Mouse (Mus musculus) spleen, adult 2 months (tissue): Measurements from ENCODE around the gene Gm3839. TPM values are rescaled to one million over a fixed set of nuclear protein-coding genes. Genes with fewer than 3 reads are reported as not detected.
"Not testable (repeated sequence)": the region's sequence is repeated elsewhere in the genome, so short reads cannot be mapped to it uniquely, and the experiment has no call there.

Source experiments
- DNase-seq, 2 experiments: peaks; one replicate each; pipeline versions ENCODE4 v3.0.0 to v3.0.0-alpha.2; 2012 to 2021; ENCODE audit warnings: low spot score in 2 of 2, low read depth in 1 of 2
- H3K27ac ChIP-seq: fragments of 200-500 bp; 2 replicates; pipeline ENCODE4 v1.5.1; 2012; ENCODE audit warnings: low read length, inconsistent platforms; ENCODE audit not compliant: insufficient read depth
- H3K27me3 ChIP-seq: fragments of 200-500 bp; 2 replicates; pipeline ENCODE4 v1.6.1; 2012; ENCODE audit warnings: mild to moderate bottlenecking, moderate library complexity, low read length, inconsistent platforms; ENCODE audit not compliant: control insufficient read depth, insufficient read depth
- H3K36me3 ChIP-seq: fragments of 200-500 bp; 2 replicates; pipeline ENCODE4 v1.6.1; 2012; ENCODE audit warnings: mild to moderate bottlenecking, low read length, inconsistent platforms; ENCODE audit not compliant: control insufficient read depth, insufficient read depth
- H3K4me1 ChIP-seq: fragments of 200-500 bp; 2 replicates; pipeline ENCODE4 v1.6.1; 2011; ENCODE audit warnings: inconsistent platforms; ENCODE audit not compliant: control insufficient read depth, insufficient read depth, insufficient read length
- H3K4me3 ChIP-seq: fragments of 200-500 bp; 2 replicates; pipeline ENCODE4 v1.5.1; 2011; ENCODE audit warnings: mild to moderate bottlenecking, inconsistent platforms; ENCODE audit not compliant: insufficient read depth, insufficient read length; ENCODE audit errors: extremely low read depth
- CTCF ChIP-seq: fragments of 200-500 bp; IDR thresholded peaks from 2 replicates; pipeline ENCODE4 v1.5.1; 2011; ENCODE audit warnings: mild to moderate bottlenecking, inconsistent platforms; ENCODE audit not compliant: insufficient read depth, insufficient read length, insufficient replicate concordance; ENCODE audit errors: extremely low read depth
- POLR2A ChIP-seq: fragments of 200-500 bp; IDR thresholded peaks from 2 replicates; pipeline ENCODE4 v1.6.1; 2011; ENCODE audit warnings: low read depth, low read length, inconsistent platforms
- WGBS: fragments of 180-500 bp; shearing (Covaris S2); methylation state at CpG from one replicate; pipeline ENCODE4 v1.1.7; 2018; 5-methylcytosine and 5-hydroxymethylcytosine counted together
- polyA plus RNA-seq: library from polyadenylated mRNA; depleted of rRNA; stranded (reverse); fragments of >200 nt; gene quantifications from 2 replicates; pipeline ENCODE4 v1.2.3, GENCODE M21; 2012; rRNA removed

Gene Gm3839
- polyA plus RNA-seq = 0.09 TPM in 1 of 2 replicates, not detected in the other

DNA sequence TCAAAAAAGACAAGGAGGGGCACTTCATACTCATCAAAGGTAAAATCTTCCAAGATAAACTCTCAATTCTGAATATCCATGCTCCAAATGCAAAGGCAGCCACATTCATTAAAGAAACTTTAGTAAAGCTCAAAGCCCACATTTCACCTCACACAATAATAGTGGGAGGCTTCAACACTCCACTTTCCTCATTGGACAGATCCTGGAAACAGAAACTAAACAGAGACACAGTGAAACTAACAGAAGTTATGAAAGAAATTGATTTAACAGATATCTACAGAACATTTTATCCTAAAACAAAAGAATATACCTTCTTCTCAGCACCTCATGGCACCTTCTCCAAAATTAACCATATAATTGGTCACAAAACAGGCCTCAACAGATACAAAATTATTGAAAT, at the start of gene Gm3839:
Gene Gm3839 (minus strand): TSS at position 101 of the 400 bp plus-strand sequence.
- not testable (repeated sequence) for DNase-seq, H3K27ac ChIP-seq, H3K4me3 ChIP-seq, H3K27me3 ChIP-seq, H3K36me3 ChIP-seq, H3K4me1 ChIP-seq

GRCm38 (mm10) chr14:11405661-11406060, 49.1 kb upstream of the Gm3839 start:
- Histone ChIP-seq H3K27ac (no peak overlapping the region), H3K36me3 (no peaks in the 10 kb centered on the region), H3K27me3 (no peaks in the 10 kb centered on the region), H3K4me3 (no peak overlapping the region), H3K4me1 (no peaks in the 10 kb centered on the region)
- TF ChIP-seq CTCF = no peak
- TF ChIP-seq POLR2A = no peak
- 84% methylated on average over 9 of the region's 9 CpGs for WGBS
- DNase-seq = no peak

- no peak for TF ChIP-seq POLR2A
- TF ChIP-seq CTCF = no peak
- DNase-seq = no peak
- no peaks in the 10 kb centered on the region for H3K36me3 ChIP-seq
- 94% methylated on average over 3 of the region's 3 CpGs for WGBS
- H3K27me3 ChIP-seq = no peaks in the 10 kb centered on the region
- H3K4me3 ChIP-seq = no peak overlapping the region
- no peaks in the 10 kb centered on the region for H3K4me1 ChIP-seq
- H3K27ac ChIP-seq = no peak overlapping the region
These were observed 21.3 kb upstream of the Gm3839 start for GRCm38 (mm10) chr14:11377846-11378245.

- TF ChIP-seq CTCF (no peak), POLR2A (no peak)
- no peaks in the 10 kb centered on the region for H3K36me3 ChIP-seq
- H3K27me3 ChIP-seq = no peaks in the 10 kb centered on the region
- DNase-seq = no peak
- H3K4me1 ChIP-seq = no peaks in the 10 kb centered on the region
- no peak overlapping the region for H3K27ac ChIP-seq
- H3K4me3 ChIP-seq = no peak overlapping the region
- WGBS = 84% methylated on average over 5 of the region's 5 CpGs
These were observed 18.7 kb upstream of the Gm3839 start for GRCm38 (mm10) chr14:11375225-11375624.

GRCm38 (mm10) chr14:11346086-11346485, 10.4 kb downstream of the Gm3839 start:
- TF ChIP-seq CTCF = no peak
- no peak for TF ChIP-seq POLR2A
- no peaks in the 10 kb centered on the region for H3K4me1 ChIP-seq
- no peak overlapping the region for H3K27ac ChIP-seq
- H3K4me3 ChIP-seq = no peak overlapping the region
- no peaks in the 10 kb centered on the region for H3K27me3 ChIP-seq
- DNase-seq = no peak
- no peaks in the 10 kb centered on the region for H3K36me3 ChIP-seq
- 78% methylated on average over 3 of the region's 3 CpGs for WGBS

GRCm38 (mm10) chr14:11329993-11330392, 26.5 kb downstream of the Gm3839 start:
- no peak for DNase-seq
- H3K4me3 ChIP-seq = no peak overlapping the region
- WGBS = 47% methylated on average over 2 of the region's 2 CpGs
- no peaks in the 10 kb centered on the region for H3K4me1 ChIP-seq
- no peaks in the 10 kb centered on the region for H3K36me3 ChIP-seq
- H3K27me3 ChIP-seq = no peaks in the 10 kb centered on the region
- no peak overlapping the region for H3K27ac ChIP-seq
- TF ChIP-seq CTCF (no peak), POLR2A (no peak)

GRCm38 (mm10) chr14:11307079-11307478, 49.4 kb downstream of the Gm3839 start:
- no peak overlapping the region for H3K27ac ChIP-seq
- WGBS = 38% methylated on average over 2 of the region's 2 CpGs
- TF ChIP-seq POLR2A = no peak
- TF ChIP-seq CTCF = no peak
- no peak for DNase-seq
- no peak overlapping the region for H3K4me3 ChIP-seq
- no peaks in the 10 kb centered on the region for H3K36me3 ChIP-seq
- no peaks in the 10 kb centered on the region for H3K4me1 ChIP-seq
- H3K27me3 ChIP-seq = no peaks in the 10 kb centered on the region

DNA sequence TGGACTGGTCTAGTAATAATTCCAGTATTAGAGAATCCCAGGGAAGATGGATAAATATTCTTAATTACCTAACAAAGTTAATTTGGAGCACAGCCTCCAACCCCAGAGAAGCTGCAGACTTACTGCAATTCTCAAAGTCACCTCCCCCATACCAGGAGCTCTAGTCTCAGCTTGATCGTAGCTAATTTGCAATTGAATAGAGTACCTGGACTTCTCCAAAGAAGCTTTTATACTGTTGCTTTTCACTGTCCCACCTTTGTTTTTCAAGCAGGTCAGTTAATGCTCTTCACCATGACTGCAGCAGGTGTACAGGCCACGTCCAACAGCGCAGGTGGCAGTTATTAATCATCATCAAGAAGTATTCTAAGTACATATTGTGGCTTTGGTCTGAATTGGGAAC, 68.6 kb downstream of the Gm3839 start:
- not testable (repeated sequence) for DNase-seq, H3K36me3 ChIP-seq, H3K27me3 ChIP-seq, H3K4me3 ChIP-seq, H3K27ac ChIP-seq, H3K4me1 ChIP-seq
- WGBS = 84% methylated on average over 3 of the region's 3 CpGs
